Mouse (Mus musculus): ENCODE data around the gene Krtap5-5.
A peak's percentile ranks its signal among the peaks of the same experiment; 100 is the strongest.
"Not testable (repeated sequence)": the region's sequence is repeated elsewhere in the genome, so short reads cannot be mapped to it uniquely, and the experiment has no call there.

Gene Krtap5-5

GRCm38 (mm10) chr7:142229871-142230270, at the start of gene Krtap5-5:
TSS of gene Krtap5-5 (minus strand) at chr7:142229971.
- not testable (repeated sequence) for DNase-seq

GRCm38 (mm10) chr7:142279291-142279690, 49.5 kb upstream of the Krtap5-5 start:
- DNase-seq: not testable (repeated sequence)

GRCm38 (mm10) chr7:142278183-142278582, 48.4 kb upstream of the Krtap5-5 start:
- peak; percentile 71 to 76 for DNase-seq

GRCm38 (mm10) chr7:142274263-142274662, 44.5 kb upstream of the Krtap5-5 start, which contains the start of gene Gm4559:
TSS of gene Gm4559 (minus strand) at chr7:142274363.
- not testable (repeated sequence) for DNase-seq

GRCm38 (mm10) chr7:142258254-142258653, 28.5 kb upstream of the Krtap5-5 start, which contains the start of gene Gm2431:
TSS of gene Gm2431 (minus strand) at chr7:142258354.
- not testable (repeated sequence) for DNase-seq

- DNase-seq: peak; percentile 37 to 39
Measured at GRCm38 (mm10) chr7:142255517-142255916, 25.7 kb upstream of the Krtap5-5 start.

- peak; percentile 12 to 17 for DNase-seq
Measured at GRCm38 (mm10) chr7:142249824-142250223, 20.1 kb upstream of the Krtap5-5 start.

- no peak for DNase-seq
Measured at GRCm38 (mm10) chr7:142240978-142241377, 11.2 kb upstream of the Krtap5-5 start, which contains the start of gene Gm40460. TSS of gene Gm40460 (minus strand) at chr7:142241078.

GRCm38 (mm10) chr7:142231540-142231939, 1.8 kb upstream of the Krtap5-5 start:
- no peak for DNase-seq

- DNase-seq: no peak
Measured at GRCm38 (mm10) chr7:142224518-142224917, 5.3 kb downstream of the Krtap5-5 start.

- DNase-seq: not testable (repeated sequence)
Measured at GRCm38 (mm10) chr7:142212136-142212535, 17.6 kb downstream of the Krtap5-5 start.

- no peak for DNase-seq
Measured at GRCm38 (mm10) chr7:142211559-142211958, 18.2 kb downstream of the Krtap5-5 start, which contains the start of gene Gm7579. TSS of gene Gm7579 (plus strand) at chr7:142211859.

GRCm38 (mm10) chr7:142206891-142207290, 22.9 kb downstream of the Krtap5-5 start:
- not testable (repeated sequence) for DNase-seq

GRCm38 (mm10) chr7:142205488-142205887, 24.3 kb downstream of the Krtap5-5 start:
- DNase-seq: no peak

GRCm38 (mm10) chr7:142201064-142201463, 28.7 kb downstream of the Krtap5-5 start, which contains the start of gene Krtap5-3:
TSS of gene Krtap5-3 (plus strand) at chr7:142201364.
- DNase-seq: no peak

- no peak for DNase-seq
Measured at GRCm38 (mm10) chr7:142198748-142199147, 31.0 kb downstream of the Krtap5-5 start.

GRCm38 (mm10) chr7:142190289-142190688, 39.5 kb downstream of the Krtap5-5 start, which contains the start of gene Gm10153:
TSS of gene Gm10153 (minus strand) at chr7:142190389.
- DNase-seq: no peak

- no peak for DNase-seq
Measured at GRCm38 (mm10) chr7:142188156-142188555, 41.6 kb downstream of the Krtap5-5 start.

- no peak for DNase-seq
Measured at GRCm38 (mm10) chr7:142181021-142181420, 48.8 kb downstream of the Krtap5-5 start.
